Mouse (Mus musculus): ENCODE measurements around the gene Mcm9.

GRCm38 (mm10) chr10:53613955-53614354 is 16.3 kb downstream of the Mcm9 start:
- TF ChIP-seq POLR2A (IDR thresholded peaks at IDR 0.05; ENCODE audit: low read depth, low read length) (no peak), CTCF (conservative IDR thresholded peaks at IDR 0.05; ENCODE audit: insufficient read depth, insufficient read length, low read depth, low read length) (no peak)
